Mouse (Mus musculus) hematopoietic multipotent progenitor cell, adult 10-12 weeks (in vitro differentiated cells): ENCODE measurements around the gene Clptm1. TPM values are rescaled to one million over a fixed set of nuclear protein-coding genes. Genes with fewer than 3 reads are reported as not detected.

Experiments
- polyA plus RNA-seq: library from polyadenylated mRNA; stranded (reverse); fragments of >175 nt; gene quantifications from 2 replicates; pipeline ENCODE4 v1.2.3, GENCODE M21; 2012; ENCODE audit warnings: low replicate concordance

The Clptm1 gene
- 105 and 205 TPM in 2 replicates for polyA plus RNA-seq

GRCm38 (mm10) chr7:19664955-19665841 is at the start of gene Clptm1:
Clptm1 (minus strand) TSS chr7:19665033.

GRCm38 (mm10) chr7:19698907-19699826 is 34.3 kb upstream of the Clptm1 start, which contains the start of gene Apoe:
Apoe (minus strand) TSS chr7:19699188.

GRCm38 (mm10) chr7:19691873-19692865 is 27.3 kb upstream of the Clptm1 start, which contains the start of gene Apoc1:
Apoc1 (minus strand) TSS chr7:19692660.

GRCm38 (mm10) chr7:19681202-19681694 is 16.4 kb upstream of the Clptm1 start, which contains the start of the genes Gm44805 and Apoc4:
Gm44805 (minus strand) TSS chr7:19681423.
Apoc4 (minus strand) TSS chr7:19681479.

GRCm38 (mm10) chr7:19677872-19678271 is 13.0 kb upstream of the Clptm1 start, which contains the start of gene Apoc2:
Apoc2 (minus strand) TSS chr7:19677941.

GRCm38 (mm10) chr7:19629361-19629734 is 35.5 kb downstream of the Clptm1 start, which contains the start of gene Relb:
Relb (minus strand) TSS chr7:19629438.

GRCm38 (mm10) chr7:19603849-19604605 is 60.8 kb downstream of the Clptm1 start, which contains the start of gene Clasrp:
Clasrp (minus strand) TSS chr7:19604486.

Other genes starting within 250 kb of the Clptm1 start
- gene Mark4, start 206.2 kb downstream of the Clptm1 start, polyA plus RNA-seq: 42.9 and 128 TPM in 2 replicates
- gene Exoc3l2, start 201.7 kb downstream of the Clptm1 start, polyA plus RNA-seq: 0.49 and 1.7 TPM in 2 replicates
- 6.4 and 11.8 TPM in 2 replicates for gene Bloc1s3, start 156.7 kb downstream of the Clptm1 start, polyA plus RNA-seq
- gene Trappc6a, start 156.6 kb downstream of the Clptm1 start, polyA plus RNA-seq: 95.1 and 103 TPM in 2 replicates
- 0.17 and 0.35 TPM in 2 replicates for gene Nkpd1, start 147.2 kb downstream of the Clptm1 start, polyA plus RNA-seq
- gene Ppp1r37, start 102.0 kb downstream of the Clptm1 start, polyA plus RNA-seq: 98.9 and 130 TPM in 2 replicates
- gene Zfp296, start 87.7 kb downstream of the Clptm1 start, polyA plus RNA-seq: 44.9 and 45.6 TPM in 2 replicates
- gene Gemin7, start 87.4 kb downstream of the Clptm1 start, polyA plus RNA-seq: 63.4 and 92.7 TPM in 2 replicates
- 111 and 288 TPM in 2 replicates for gene Clasrp, start 60.5 kb downstream of the Clptm1 start, polyA plus RNA-seq
- gene Relb, start 35.6 kb downstream of the Clptm1 start, polyA plus RNA-seq: 52.9 and 128 TPM in 2 replicates
- 1.4 and 6.6 TPM in 2 replicates for gene Apoc2, start 12.9 kb upstream of the Clptm1 start, polyA plus RNA-seq
- 2.7 TPM in 1 of 2 replicates, not detected in the other for gene Gm44805, start 16.4 kb upstream of the Clptm1 start, polyA plus RNA-seq
- gene Apoc4, start 16.4 kb upstream of the Clptm1 start, polyA plus RNA-seq: 0.61 TPM in 1 of 2 replicates, not detected in the other
- gene Apoc1, start 27.6 kb upstream of the Clptm1 start, polyA plus RNA-seq: 0.67 and 8.3 TPM in 2 replicates
- gene Apoe, start 34.2 kb upstream of the Clptm1 start, polyA plus RNA-seq: 752 and 1,634 TPM in 2 replicates
- 85.0 and 96.7 TPM in 2 replicates for gene Tomm40, start 50.4 kb upstream of the Clptm1 start, polyA plus RNA-seq
- 1.8 and 3.7 TPM in 2 replicates for gene Nectin2, start 85.5 kb upstream of the Clptm1 start, polyA plus RNA-seq
- gene Bcam, start 106.0 kb upstream of the Clptm1 start, polyA plus RNA-seq: 3.2 and 3.8 TPM in 2 replicates
- 1.9 and 5.6 TPM in 2 replicates for gene Cblc, start 131.8 kb upstream of the Clptm1 start, polyA plus RNA-seq
- gene Bcl3, start 157.7 kb upstream of the Clptm1 start, polyA plus RNA-seq: 173 and 280 TPM in 2 replicates
- 0.61 TPM in 1 of 2 replicates, not detected in the other for gene Gm19345, start 187.0 kb upstream of the Clptm1 start, polyA plus RNA-seq
- gene Ceacam16, start 196.3 kb upstream of the Clptm1 start, polyA plus RNA-seq: 24.7 and 81.2 TPM in 2 replicates
- 0.17 and 0.21 TPM in 2 replicates for gene Ceacam19, start 222.9 kb upstream of the Clptm1 start, polyA plus RNA-seq